Mouse (Mus musculus): ENCODE data around the gene Csnk2a2. TPM values are rescaled to one million over a fixed set of nuclear protein-coding genes. Genes with fewer than 3 reads are reported as not detected.

The Csnk2a2 gene
- polyA plus RNA-seq, 1 experiment from 2014 or later: 4.9 TPM

- Histone ChIP-seq H3K36me3 (no peaks in the 10 kb centered on the region), H3K9me3 (replicated peaks) (no peaks in the 10 kb centered on the region), H3K4me2 (no peak overlapping the region), H3K9ac (no peak overlapping the region), H3K4me3 (replicated peaks) (no peak overlapping the region), H3K27me3 (no peaks in the 10 kb centered on the region), H3K27ac (no peak overlapping the region), H3K4me1 (replicated peaks) (no peaks in the 10 kb centered on the region)
- DNase-seq: no peak
- 67% methylated on average over 3 of the region's 3 CpGs for WGBS (ENCODE audit: insufficient replicate concordance)
- no peak for ATAC-seq (ENCODE audit: low read depth)
These were observed 15.8 kb upstream of the Csnk2a2 start for GRCm38 (mm10) chr8:95505606-95506005.

GRCm38 (mm10) chr8:95504835-95505234 is 15.0 kb upstream of the Csnk2a2 start:
- no peak overlapping the region for H3K27ac ChIP-seq
- no peak overlapping the region for H3K4me3 ChIP-seq (replicated peaks)
- no peaks in the 10 kb centered on the region for H3K27me3 ChIP-seq
- H3K36me3 ChIP-seq: no peaks in the 10 kb centered on the region
- no peak for DNase-seq
- no peaks in the 10 kb centered on the region for H3K9me3 ChIP-seq (replicated peaks)
- 60% methylated on average over 5 of the region's 5 CpGs for WGBS (ENCODE audit: insufficient replicate concordance)
- H3K9ac ChIP-seq: no peak overlapping the region
- no peak for ATAC-seq (ENCODE audit: low read depth)
- no peaks in the 10 kb centered on the region for H3K4me1 ChIP-seq (replicated peaks)
- no peak overlapping the region for H3K4me2 ChIP-seq

- H3K27ac ChIP-seq: no peak overlapping the region
- H3K36me3 ChIP-seq: no peaks in the 10 kb centered on the region
- no peaks in the 10 kb centered on the region; the same call in 1 of the 2 replicates for H3K4me1 ChIP-seq (replicated peaks)
- no peaks in the 10 kb centered on the region for H3K27me3 ChIP-seq
- H3K9me3 ChIP-seq (replicated peaks): no peaks in the 10 kb centered on the region
- ATAC-seq (ENCODE audit: low read depth) (no peak), DNase-seq (no peak)
- H3K4me3 ChIP-seq (replicated peaks): no peak overlapping the region
- no peak overlapping the region for H3K4me2 ChIP-seq
- WGBS (ENCODE audit: insufficient replicate concordance): 66% methylated on average over 7 of the region's 7 CpGs
- H3K9ac ChIP-seq: no peak overlapping the region
These were observed 12.6 kb upstream of the Csnk2a2 start for GRCm38 (mm10) chr8:95502431-95502830.

GRCm38 (mm10) chr8:95500436-95500835 is 10.6 kb upstream of the Csnk2a2 start:
- H3K4me1 ChIP-seq (replicated peaks): no peaks in the 10 kb centered on the region; the same call in 1 of the 2 replicates
- no peak overlapping the region for H3K27ac ChIP-seq
- peaks cover 2% of the 10 kb centered on the region; the same call in 1 of the 2 replicates for H3K27me3 ChIP-seq
- ATAC-seq (ENCODE audit: low read depth): no peak
- WGBS (ENCODE audit: insufficient replicate concordance): 90% methylated on average over 5 of the region's 5 CpGs
- no peak overlapping the region for H3K4me2 ChIP-seq
- H3K9ac ChIP-seq: no peak overlapping the region
- no peaks in the 10 kb centered on the region for H3K36me3 ChIP-seq
- DNase-seq: no peak
- no peak overlapping the region for H3K4me3 ChIP-seq (replicated peaks)
- H3K9me3 ChIP-seq (replicated peaks): no peaks in the 10 kb centered on the region

GRCm38 (mm10) chr8:95499266-95500064 is 9.6 kb upstream of the Csnk2a2 start:
- H3K27me3 ChIP-seq: peaks cover 2% of the 10 kb centered on the region; the same call in 1 of the 2 replicates
- H3K36me3 ChIP-seq: no peaks in the 10 kb centered on the region
- no peaks in the 10 kb centered on the region; the same call in 1 of the 2 replicates for H3K4me1 ChIP-seq (replicated peaks)
- ATAC-seq (ENCODE audit: low read depth) (no peak), DNase-seq (no peak)
- H3K9me3 ChIP-seq (replicated peaks): no peaks in the 10 kb centered on the region
- WGBS (ENCODE audit: insufficient replicate concordance): 50% methylated on average over 4 of the region's 4 CpGs
- no peak overlapping the region for H3K4me2 ChIP-seq
- H3K9ac ChIP-seq: no peak overlapping the region
- no peak overlapping the region for H3K27ac ChIP-seq
- H3K4me3 ChIP-seq (replicated peaks): no peak overlapping the region

GRCm38 (mm10) chr8:95497821-95498220 is 8.0 kb upstream of the Csnk2a2 start:
- Histone ChIP-seq H3K4me3 (replicated peaks) (no peak overlapping the region), H3K9me3 (replicated peaks) (no peaks in the 10 kb centered on the region), H3K4me1 (replicated peaks) (no peaks in the 10 kb centered on the region; the same call in 1 of the 2 replicates), H3K27ac (no peak overlapping the region), H3K36me3 (no peaks in the 10 kb centered on the region), H3K4me2 (no peak overlapping the region), H3K27me3 (peaks cover 2% of the 10 kb centered on the region; the same call in 1 of the 2 replicates), H3K9ac (no peak overlapping the region)
- ATAC-seq (ENCODE audit: low read depth) (no peak), DNase-seq (no peak)
- 67% methylated on average over 3 of the region's 3 CpGs for WGBS (ENCODE audit: insufficient replicate concordance)

GRCm38 (mm10) chr8:95496420-95496819 is 6.6 kb upstream of the Csnk2a2 start:
- Histone ChIP-seq H3K9me3 (replicated peaks) (no peaks in the 10 kb centered on the region), H3K9ac (no peak overlapping the region), H3K4me2 (no peak overlapping the region), H3K4me3 (replicated peaks) (no peak overlapping the region), H3K36me3 (no peaks in the 10 kb centered on the region), H3K27ac (no peak overlapping the region), H3K4me1 (replicated peaks) (no peaks in the 10 kb centered on the region; the same call in 1 of the 2 replicates), H3K27me3 (peaks cover 9% of the 10 kb centered on the region; the same call in 1 of the 2 replicates)
- WGBS (ENCODE audit: insufficient replicate concordance): 44% methylated on average over 3 of the region's 3 CpGs
- DNase-seq: no peak
- ATAC-seq (ENCODE audit: low read depth): no peak

GRCm38 (mm10) chr8:95495444-95495843 is 5.6 kb upstream of the Csnk2a2 start:
- ATAC-seq (ENCODE audit: low read depth): no peak

GRCm38 (mm10) chr8:95492057-95492456 is 2.2 kb upstream of the Csnk2a2 start:
- no peaks in the 10 kb centered on the region for H3K9me3 ChIP-seq (replicated peaks)
- peaks cover 9% of the 10 kb centered on the region; the same call in 1 of the 2 replicates for H3K27me3 ChIP-seq
- peaks cover 14% of the 10 kb centered on the region for H3K4me1 ChIP-seq (replicated peaks)
- ATAC-seq (ENCODE audit: low read depth) (no peak), DNase-seq (no peak)
- H3K27ac ChIP-seq: no peak overlapping the region
- 55% methylated on average over 4 of the region's 4 CpGs for WGBS (ENCODE audit: insufficient replicate concordance)
- H3K9ac ChIP-seq: no peak overlapping the region
- no peak overlapping the region for H3K4me3 ChIP-seq (replicated peaks)
- no peaks in the 10 kb centered on the region for H3K36me3 ChIP-seq
- H3K4me2 ChIP-seq: no peak overlapping the region

More at GRCm38 (mm10) chr8:95495444-95495843, 5.6 kb upstream of the Csnk2a2 start:
- no peak for DNase-seq
- H3K4me1 ChIP-seq (replicated peaks): no peaks in the 10 kb centered on the region; the same call in 1 of the 2 replicates
- no peaks in the 10 kb centered on the region for H3K36me3 ChIP-seq
- 69% methylated on average over 6 of the region's 6 CpGs for WGBS (ENCODE audit: insufficient replicate concordance)
- no peak overlapping the region for H3K27ac ChIP-seq
- no peak overlapping the region for H3K4me2 ChIP-seq
- no peak overlapping the region for H3K9ac ChIP-seq
- no peaks in the 10 kb centered on the region for H3K9me3 ChIP-seq (replicated peaks)
- peaks cover 9% of the 10 kb centered on the region; the same call in 1 of the 2 replicates for H3K27me3 ChIP-seq
- H3K4me3 ChIP-seq (replicated peaks): no peak overlapping the region

GRCm38 (mm10) chr8:95488698-95489332 is 1.0 kb downstream of the Csnk2a2 start:
- Histone ChIP-seq H3K9ac (peak overlapping the region; percentile 94), H3K4me1 (replicated peaks) (peaks cover 22% of the 10 kb centered on the region), H3K4me3 (replicated peaks) (peak overlapping the region; percentile 95), H3K36me3 (peaks cover 25% of the 10 kb centered on the region), H3K4me2 (peak overlapping the region; percentile 90), H3K27me3 (peaks cover 7% of the 10 kb centered on the region; the same call in 1 of the 2 replicates), H3K9me3 (replicated peaks) (no peaks in the 10 kb centered on the region), H3K27ac (peak overlapping the region; percentile 67)
- peak; percentile 76 for DNase-seq
- WGBS (ENCODE audit: insufficient replicate concordance): under 1% methylated on average over 29 of the region's 42 CpGs
- peak; percentile 92 for ATAC-seq (ENCODE audit: low read depth)
